Mouse (Mus musculus) midbrain, embryonic 13.5 days (tissue): ENCODE results near the gene Gm28308. TPM values are rescaled to one million over a fixed set of nuclear protein-coding genes. Genes with fewer than 3 reads are reported as not detected.

ENCODE experiments used
- ATAC-seq: fragments of 200-750 bp; cut with Nextera tagmentation; 2 replicates; pipeline ENCODE4 v1.8.0; 2017; ENCODE audit warnings: mild to moderate bottlenecking, moderate TSS enrichment, moderate library complexity
- H3K27ac ChIP-seq: fragments of 300-500 bp; sonication (generic); 2 replicates; pipeline ENCODE4 v1.5.1; 2015; ENCODE audit warnings: inconsistent platforms, mild to moderate bottlenecking, moderate library complexity
- H3K27me3 ChIP-seq: fragments of 300-500 bp; sonication (generic); 2 replicates; pipeline ENCODE4 v1.6.1; 2015; ENCODE audit warnings: mild to moderate bottlenecking, inconsistent platforms
- H3K36me3 ChIP-seq: fragments of 300-500 bp; sonication (generic); 2 replicates; pipeline ENCODE4 v1.6.1; 2015; ENCODE audit warnings: mild to moderate bottlenecking, inconsistent platforms
- H3K4me1 ChIP-seq: fragments of 300-500 bp; sonication (generic); replicated peaks from 2 replicates; pipeline ENCODE4 v1.6.1; 2015; ENCODE audit warnings: inconsistent platforms
- H3K4me2 ChIP-seq: fragments of 300-500 bp; sonication (generic); replicated peaks from 2 replicates; pipeline ENCODE4 v1.6.1; 2015; ENCODE audit warnings: moderate library complexity, mild to moderate bottlenecking, inconsistent platforms
- H3K4me3 ChIP-seq: fragments of 300-500 bp; sonication (generic); replicated peaks from 2 replicates; pipeline ENCODE4 v1.5.1; 2015; ENCODE audit warnings: mild to moderate bottlenecking, inconsistent platforms
- H3K9ac ChIP-seq: fragments of 300-500 bp; sonication (generic); replicated peaks from 2 replicates; pipeline ENCODE4 v1.6.1; 2015; ENCODE audit warnings: mild to moderate bottlenecking, inconsistent platforms
- H3K9me3 ChIP-seq: fragments of 300-500 bp; sonication (generic); 2 replicates; pipeline ENCODE4 v1.6.1; 2016; ENCODE audit warnings: mild to moderate bottlenecking, inconsistent platforms
- WGBS: fragments of 180-500 bp; shearing (Covaris S2); methylation state at CpG from one replicate; pipeline ENCODE4 v1.1.7; 2015; 5-methylcytosine and 5-hydroxymethylcytosine counted together
- polyA plus RNA-seq: library from polyadenylated mRNA; unstranded; fragments of >200 nt; fragmentation: Nextera tagmentation; extraction: Ambion mirVana; gene quantifications from 2 replicates; pipeline ENCODE4 v1.2.1, GENCODE M21; 2015

Gene Gm28308
- polyA plus RNA-seq, 1 experiment from 2014 or later, result not detected

DNA sequence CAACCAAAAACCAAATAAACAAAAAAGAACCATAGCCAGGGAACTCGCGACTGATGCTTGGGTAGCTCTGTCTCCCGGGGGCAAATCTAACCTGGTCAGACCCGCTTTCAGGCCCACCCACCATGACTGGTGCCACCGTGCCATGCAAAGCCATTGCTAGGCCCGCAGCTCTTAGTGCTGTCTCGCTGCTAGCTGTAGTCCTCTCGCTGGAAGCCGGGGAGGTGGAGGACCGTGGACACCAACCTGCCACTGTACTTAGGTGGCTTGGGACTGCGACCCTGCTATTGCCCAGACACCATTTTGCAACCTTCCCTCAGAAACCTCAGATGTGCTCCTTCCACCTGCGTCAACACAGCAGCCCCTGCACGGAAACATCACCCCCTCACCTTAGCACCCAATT, 1.2 kb downstream of the Gm28308 start:
- 4% methylated on average over 13 of the region's 13 CpGs for WGBS
- ATAC-seq, result no peak
- Histone ChIP-seq H3K9ac (no peak overlapping the region), H3K27ac (no peak overlapping the region), H3K9me3 (no peaks in the 10 kb centered on the region), H3K4me1 (peaks cover 9% of the 10 kb centered on the region), H3K4me3 (no peak overlapping the region), H3K27me3 (peaks cover 100% of the 10 kb centered on the region), H3K36me3 (no peaks in the 10 kb centered on the region), H3K4me2 (no peak overlapping the region)

DNA sequence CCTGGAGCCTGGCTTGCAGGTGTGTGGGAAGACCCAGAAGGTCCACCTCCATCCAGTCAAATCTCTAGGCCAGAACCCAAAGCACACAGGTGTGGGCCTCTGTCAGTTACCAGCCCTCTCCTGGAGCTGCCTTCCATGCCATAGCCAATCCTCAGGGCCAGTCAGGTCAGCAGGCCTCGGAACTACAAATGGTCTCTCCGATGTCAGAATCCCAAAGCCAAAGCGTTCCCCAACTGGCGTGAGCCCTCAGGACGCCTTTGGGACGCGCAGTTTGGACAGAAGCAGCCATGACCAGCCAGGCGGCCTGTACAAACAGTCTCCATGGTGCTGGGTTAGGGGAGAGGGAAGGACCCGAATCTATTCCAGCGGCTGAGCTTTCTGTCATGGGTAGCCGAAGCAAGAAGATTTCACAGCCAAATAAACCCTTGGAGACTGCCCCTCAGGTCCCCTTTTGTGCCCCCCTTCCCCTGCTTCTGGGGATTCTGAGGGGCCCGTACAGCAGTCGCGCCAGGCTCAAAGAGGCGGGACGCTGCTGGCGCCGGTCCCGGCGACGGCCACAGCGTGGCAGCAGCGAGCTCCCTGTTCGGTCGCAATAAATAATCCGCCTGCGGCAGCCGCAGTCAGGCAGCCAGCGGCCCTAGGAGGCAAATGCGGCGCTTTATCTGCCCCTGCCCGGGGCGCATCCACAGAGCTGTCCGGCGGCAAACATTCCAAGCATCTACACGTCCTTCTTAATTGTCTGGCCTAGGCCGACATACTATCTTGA, 1.8 kb downstream of the Gm28308 start:
- no peak overlapping the region for H3K4me2 ChIP-seq
- H3K27ac ChIP-seq, result no peak overlapping the region
- no peaks in the 10 kb centered on the region for H3K36me3 ChIP-seq
- H3K9me3 ChIP-seq, result no peaks in the 10 kb centered on the region
- no peak overlapping the region for H3K4me3 ChIP-seq
- ATAC-seq, result peak; percentile 53; the same call in 1 of the 2 replicates
- H3K9ac ChIP-seq, result no peak overlapping the region
- H3K27me3 ChIP-seq, result peaks cover 100% of the 10 kb centered on the region
- H3K4me1 ChIP-seq, result 0 out of 2 replicates have a peak, but pooled peaks cover 6% of the 10 kb centered on the region
- 1% methylated on average over 37 of the region's 37 CpGs for WGBS

DNA sequence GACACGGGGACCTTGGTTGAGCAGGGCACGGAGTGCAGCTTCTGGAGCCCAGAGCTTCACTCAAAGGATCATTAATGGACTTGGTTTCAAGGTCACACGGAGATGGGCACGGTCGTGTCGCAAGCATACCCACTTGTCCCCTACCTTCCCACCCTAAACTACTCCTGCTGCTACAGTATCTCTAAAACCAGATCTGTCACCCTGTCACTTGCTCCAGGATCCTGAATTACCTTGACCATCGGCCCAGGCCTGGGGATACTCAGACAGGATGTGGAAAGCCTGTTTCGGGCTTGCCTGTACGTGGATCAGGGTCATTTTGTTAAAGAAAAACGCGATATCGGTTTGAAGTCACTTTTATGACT, 3.5 kb downstream of the Gm28308 start:
- H3K9me3 ChIP-seq, result no peaks in the 10 kb centered on the region
- H3K4me2 ChIP-seq, result no peak overlapping the region
- H3K36me3 ChIP-seq, result no peaks in the 10 kb centered on the region
- no peak overlapping the region for H3K4me3 ChIP-seq
- H3K27ac ChIP-seq, result no peak overlapping the region
- 0 out of 2 replicates have a peak, but pooled peaks cover 6% of the 10 kb centered on the region for H3K4me1 ChIP-seq
- WGBS, result 7% methylated on average over 12 of the region's 12 CpGs
- no peak for ATAC-seq
- no peak overlapping the region for H3K9ac ChIP-seq
- peaks cover 100% of the 10 kb centered on the region for H3K27me3 ChIP-seq

GRCm38 (mm10) chr6:52208868-52209684, 4.1 kb downstream of the Gm28308 start:
- Histone ChIP-seq H3K4me1 (peaks cover 10% of the 10 kb centered on the region), H3K9ac (no peak overlapping the region), H3K36me3 (no peaks in the 10 kb centered on the region), H3K27me3 (peaks cover 100% of the 10 kb centered on the region), H3K27ac (no peak overlapping the region), H3K4me2 (peak overlapping the region; percentile 29; the same call in 1 of the 2 replicates), H3K9me3 (no peaks in the 10 kb centered on the region), H3K4me3 (no peak overlapping the region; the same call in 1 of the 2 replicates)
- no peak for ATAC-seq
- WGBS, result 1% methylated on average over 18 of the region's 18 CpGs

GRCm38 (mm10) chr6:52208072-52208867, 4.9 kb downstream of the Gm28308 start, which contains the start of gene Hoxa6:
TSS of gene Hoxa6 (minus strand) at chr6:52208722.
- H3K27me3 ChIP-seq, result peaks cover 100% of the 10 kb centered on the region
- H3K4me3 ChIP-seq, result no peak within 1 kb of the TSS; the same call in 1 of the 2 replicates
- H3K4me1 ChIP-seq, result peaks cover 15% of the 10 kb centered on the region
- no peak within 1 kb of the TSS for H3K27ac ChIP-seq
- ATAC-seq, result no peak
- no peak within 1 kb of the TSS for H3K9ac ChIP-seq
- no peaks in the 10 kb centered on the region for H3K36me3 ChIP-seq
- WGBS, result 1% methylated on average over 47 of the region's 47 CpGs
- peak within 1 kb of the TSS; percentile 29; the same call in 1 of the 2 replicates for H3K4me2 ChIP-seq
- H3K9me3 ChIP-seq, result no peaks in the 10 kb centered on the region

- Histone ChIP-seq H3K36me3 (no peaks in the 10 kb centered on the region), H3K9ac (no peak overlapping the region), H3K27me3 (peaks cover 100% of the 10 kb centered on the region), H3K9me3 (no peaks in the 10 kb centered on the region), H3K4me3 (no peak overlapping the region), H3K4me1 (peaks cover 15% of the 10 kb centered on the region), H3K4me2 (no peak overlapping the region), H3K27ac (no peak overlapping the region)
- no peak for ATAC-seq
These were observed 5.5 kb downstream of the Gm28308 start for GRCm38 (mm10) chr6:52207684-52207976.

DNA sequence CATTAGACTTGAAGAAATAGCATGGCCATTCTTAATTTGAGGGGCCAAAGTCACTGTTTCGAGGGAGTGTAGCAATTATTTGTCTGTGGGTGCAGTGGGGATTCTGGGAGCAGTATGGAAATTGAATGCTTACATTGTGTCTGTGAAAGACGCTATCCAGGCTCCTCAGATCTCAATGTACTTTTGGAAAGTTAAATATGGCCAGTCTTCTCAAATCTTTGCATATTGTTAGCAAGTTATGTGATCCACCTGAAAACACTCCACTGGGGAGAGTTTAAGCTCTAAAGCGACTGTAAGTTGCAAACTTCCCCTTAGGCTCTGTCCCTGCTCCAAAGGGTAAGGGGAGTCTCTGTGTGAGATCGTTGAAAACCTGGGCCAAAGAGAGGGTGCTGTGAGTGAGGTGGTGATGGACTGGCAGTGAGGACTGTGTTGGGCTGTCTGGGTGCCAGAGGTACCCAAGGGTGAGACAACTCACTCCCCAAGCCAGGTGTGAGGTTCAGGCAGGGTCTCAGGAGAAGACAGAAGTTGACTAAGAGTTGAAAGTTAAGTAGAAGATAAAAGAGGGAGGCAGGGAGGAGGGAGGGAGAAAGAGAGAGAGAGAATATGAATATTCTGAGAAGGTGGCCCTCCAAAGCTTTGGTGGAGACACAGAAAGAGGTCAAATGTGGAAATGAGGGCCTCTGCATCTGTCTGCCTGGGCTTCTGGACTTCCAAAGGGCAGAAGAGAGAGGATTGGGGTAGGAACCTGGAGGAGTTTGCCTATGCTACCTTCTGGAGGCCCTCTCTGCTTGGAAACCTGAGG, 6.1 kb downstream of the Gm28308 start:
- 4% methylated on average over 4 of the region's 4 CpGs for WGBS
- no peak overlapping the region for H3K27ac ChIP-seq
- H3K4me2 ChIP-seq, result no peak overlapping the region
- H3K9me3 ChIP-seq, result no peaks in the 10 kb centered on the region
- peaks cover 15% of the 10 kb centered on the region for H3K4me1 ChIP-seq
- H3K27me3 ChIP-seq, result peaks cover 100% of the 10 kb centered on the region
- H3K9ac ChIP-seq, result no peak overlapping the region
- H3K4me3 ChIP-seq, result no peak overlapping the region
- no peaks in the 10 kb centered on the region for H3K36me3 ChIP-seq
- ATAC-seq, result no peak

DNA sequence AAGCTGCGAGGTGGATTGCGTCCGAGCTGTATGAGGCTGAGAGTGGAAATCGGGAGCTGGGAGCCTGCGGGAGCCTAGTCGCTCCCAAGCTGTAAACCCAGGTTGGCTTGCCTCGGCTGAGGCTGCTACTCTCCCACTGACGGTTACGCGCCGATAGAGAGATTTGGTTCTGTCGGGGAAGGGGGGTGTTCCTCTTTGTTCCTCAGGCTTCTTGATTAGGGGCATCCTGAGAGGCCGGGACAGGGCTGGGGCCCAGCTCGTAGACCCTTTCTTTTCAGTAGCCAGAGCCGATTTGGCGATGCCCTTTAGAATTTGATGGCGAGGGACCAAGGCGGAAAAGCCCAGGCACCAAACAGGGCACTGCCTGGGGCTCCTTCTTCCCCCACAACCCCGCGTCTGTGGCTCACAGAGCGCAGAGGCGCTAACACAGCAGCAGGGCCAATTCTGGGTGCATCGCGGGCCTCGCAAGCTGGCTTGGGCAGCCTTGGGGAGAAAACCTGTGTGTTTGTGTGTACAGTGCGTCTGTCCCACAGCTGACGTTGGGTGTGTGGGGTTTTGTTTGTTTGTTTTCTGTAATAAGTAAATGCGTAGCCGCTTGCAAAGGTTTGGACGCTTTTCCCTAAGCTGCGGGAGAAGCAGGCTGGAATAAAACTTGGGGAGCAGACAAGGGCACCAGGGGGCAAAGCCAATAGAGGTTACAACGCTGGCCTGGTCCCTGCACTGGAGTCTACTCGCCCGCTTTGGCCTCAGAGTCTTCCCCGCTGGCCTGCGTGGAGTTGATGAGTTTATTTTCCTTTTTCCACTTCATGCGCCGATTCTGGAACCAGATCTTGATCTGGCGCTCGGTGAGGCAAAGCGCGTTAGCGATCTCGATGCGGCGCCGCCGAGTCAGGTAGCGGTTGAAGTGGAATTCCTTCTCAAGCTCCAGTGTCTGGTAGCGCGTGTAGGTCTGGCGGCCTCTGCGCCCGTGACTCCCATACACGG, 7.2 kb downstream of the Gm28308 start:
- no peak overlapping the region for H3K9ac ChIP-seq
- H3K4me2 ChIP-seq, result no peak overlapping the region
- H3K27me3 ChIP-seq, result peaks cover 100% of the 10 kb centered on the region

GRCm38 (mm10) chr6:52205221-52205620, 7.9 kb downstream of the Gm28308 start:
- no peak overlapping the region for H3K9ac ChIP-seq
- H3K4me1 ChIP-seq, result peaks cover 15% of the 10 kb centered on the region
- ATAC-seq, result no peak
- WGBS, result 5% methylated on average over 14 of the region's 14 CpGs
- no peaks in the 10 kb centered on the region for H3K9me3 ChIP-seq
- H3K27ac ChIP-seq, result no peak overlapping the region
- H3K36me3 ChIP-seq, result no peaks in the 10 kb centered on the region
- no peak overlapping the region for H3K4me2 ChIP-seq
- no peak overlapping the region for H3K4me3 ChIP-seq
- H3K27me3 ChIP-seq, result peaks cover 100% of the 10 kb centered on the region

More for the DNA sequence above, 7.2 kb downstream of the Gm28308 start:
- H3K9me3 ChIP-seq, result no peaks in the 10 kb centered on the region
- H3K36me3 ChIP-seq, result no peaks in the 10 kb centered on the region
- H3K4me1 ChIP-seq, result peaks cover 15% of the 10 kb centered on the region
- WGBS, result under 1% methylated on average over 55 of the region's 55 CpGs
- no peak for ATAC-seq
- H3K4me3 ChIP-seq, result no peak overlapping the region
- no peak overlapping the region for H3K27ac ChIP-seq

- H3K4me1 ChIP-seq, result peaks cover 15% of the 10 kb centered on the region
- peaks cover 100% of the 10 kb centered on the region for H3K27me3 ChIP-seq
- ATAC-seq, result no peak
- no peaks in the 10 kb centered on the region for H3K36me3 ChIP-seq
- WGBS, result under 1% methylated on average over 65 of the region's 65 CpGs
- peak within 1 kb of the TSS; percentile 29 for H3K4me2 ChIP-seq
- no peak within 1 kb of the TSS for H3K27ac ChIP-seq
- no peak within 1 kb of the TSS for H3K9ac ChIP-seq
- peak within 1 kb of the TSS; percentile 14; the same call in 1 of the 2 replicates for H3K4me3 ChIP-seq
- H3K9me3 ChIP-seq, result no peaks in the 10 kb centered on the region
These were observed 8.9 kb downstream of the Gm28308 start, which contains the start of gene Hoxa5 for GRCm38 (mm10) chr6:52204050-52204752. TSS of gene Hoxa5 (minus strand) at chr6:52204587.
